Mouse (Mus musculus) splenic B cell, adult 2 months (primary cell): Measurements from ENCODE around the gene Tspan15.

Experiments used
- DNase-seq: peaks from one replicate; pipeline ENCODE4 v3.0.0-alpha.2; 2011; ENCODE audit warnings: low read depth, low spot score
- H3K27me3 ChIP-seq: 2 replicates; pipeline ENCODE4 v1.6.1; 2012; ENCODE audit warnings: mild to moderate bottlenecking, low read length, moderate library complexity, mixed read lengths; ENCODE audit not compliant: control insufficient read depth, poor library complexity, insufficient read depth, severe bottlenecking
- H3K36me3 ChIP-seq: 2 replicates; pipeline ENCODE4 v1.6.1; 2012; ENCODE audit warnings: mild to moderate bottlenecking, low read length, moderate library complexity, mixed read lengths; ENCODE audit not compliant: control insufficient read depth, poor library complexity, insufficient read depth, severe bottlenecking

Gene Tspan15

GRCm38 (mm10) chr10:62230708-62231394, at the start of gene Tspan15:
Gene Tspan15, minus strand, starts transcription at chr10:62231251.
- DNase-seq = peak; percentile 72
- Histone ChIP-seq H3K36me3 (no peaks in the 10 kb centered on the region), H3K27me3 (no peaks in the 10 kb centered on the region)

- Histone ChIP-seq H3K27me3 (no peaks in the 10 kb centered on the region), H3K36me3 (no peaks in the 10 kb centered on the region; the same call in 1 of the 2 replicates)
- DNase-seq = no peak
Measured at GRCm38 (mm10) chr10:62279671-62280070, 48.6 kb upstream of the Tspan15 start.

- no peaks in the 10 kb centered on the region for H3K27me3 ChIP-seq
- DNase-seq = no peak
- H3K36me3 ChIP-seq = peaks cover 3% of the 10 kb centered on the region; the same call in 1 of the 2 replicates
Measured at GRCm38 (mm10) chr10:62279066-62279465, 48.0 kb upstream of the Tspan15 start.

- H3K36me3 ChIP-seq = peaks cover 6% of the 10 kb centered on the region; the same call in 1 of the 2 replicates
- no peak for DNase-seq
Measured at GRCm38 (mm10) chr10:62277499-62278293, 46.6 kb upstream of the Tspan15 start.

GRCm38 (mm10) chr10:62275235-62275634, 44.2 kb upstream of the Tspan15 start:
- DNase-seq = peak; percentile 82
- Histone ChIP-seq H3K36me3 (peaks cover 8% of the 10 kb centered on the region; the same call in 1 of the 2 replicates), H3K27me3 (no peaks in the 10 kb centered on the region)

More at GRCm38 (mm10) chr10:62277499-62278293, 46.6 kb upstream of the Tspan15 start:
- no peaks in the 10 kb centered on the region for H3K27me3 ChIP-seq

GRCm38 (mm10) chr10:62269278-62269677, 38.2 kb upstream of the Tspan15 start:
- Histone ChIP-seq H3K36me3 (peaks cover 9% of the 10 kb centered on the region), H3K27me3 (no peaks in the 10 kb centered on the region)
- DNase-seq = no peak

- Histone ChIP-seq H3K27me3 (no peaks in the 10 kb centered on the region), H3K36me3 (0 out of 2 replicates have a peak, but pooled peaks cover 2% of the 10 kb centered on the region)
- DNase-seq = no peak
Measured at GRCm38 (mm10) chr10:62264299-62264698, 33.2 kb upstream of the Tspan15 start.

GRCm38 (mm10) chr10:62261115-62261886, 30.2 kb upstream of the Tspan15 start:
- Histone ChIP-seq H3K27me3 (no peaks in the 10 kb centered on the region), H3K36me3 (no peaks in the 10 kb centered on the region)
- DNase-seq = peak; percentile 79

GRCm38 (mm10) chr10:62258298-62258697, 27.2 kb upstream of the Tspan15 start:
- DNase-seq = no peak
- no peaks in the 10 kb centered on the region for H3K27me3 ChIP-seq
- H3K36me3 ChIP-seq = no peaks in the 10 kb centered on the region

GRCm38 (mm10) chr10:62252496-62253235, 21.6 kb upstream of the Tspan15 start:
- H3K36me3 ChIP-seq = no peaks in the 10 kb centered on the region
- H3K27me3 ChIP-seq = no peaks in the 10 kb centered on the region; the same call in 1 of the 2 replicates
- DNase-seq = no peak

- H3K27me3 ChIP-seq = no peaks in the 10 kb centered on the region; the same call in 1 of the 2 replicates
- DNase-seq = no peak
- H3K36me3 ChIP-seq = no peaks in the 10 kb centered on the region
Measured at GRCm38 (mm10) chr10:62252000-62252488, 21.0 kb upstream of the Tspan15 start, which contains the start of gene Tacr2. Gene Tacr2, plus strand, starts transcription at chr10:62252438.

- no peaks in the 10 kb centered on the region; the same call in 1 of the 2 replicates for H3K27me3 ChIP-seq
- no peak for DNase-seq
- no peaks in the 10 kb centered on the region for H3K36me3 ChIP-seq
Measured at GRCm38 (mm10) chr10:62247815-62248214, 16.8 kb upstream of the Tspan15 start.

- Histone ChIP-seq H3K27me3 (no peaks in the 10 kb centered on the region; the same call in 1 of the 2 replicates), H3K36me3 (no peaks in the 10 kb centered on the region)
- no peak for DNase-seq
Measured at GRCm38 (mm10) chr10:62247156-62247555, 16.1 kb upstream of the Tspan15 start.

GRCm38 (mm10) chr10:62244067-62244466, 13.0 kb upstream of the Tspan15 start:
- no peaks in the 10 kb centered on the region for H3K27me3 ChIP-seq
- no peak for DNase-seq
- no peaks in the 10 kb centered on the region for H3K36me3 ChIP-seq
